In the genomic region with DNA sequence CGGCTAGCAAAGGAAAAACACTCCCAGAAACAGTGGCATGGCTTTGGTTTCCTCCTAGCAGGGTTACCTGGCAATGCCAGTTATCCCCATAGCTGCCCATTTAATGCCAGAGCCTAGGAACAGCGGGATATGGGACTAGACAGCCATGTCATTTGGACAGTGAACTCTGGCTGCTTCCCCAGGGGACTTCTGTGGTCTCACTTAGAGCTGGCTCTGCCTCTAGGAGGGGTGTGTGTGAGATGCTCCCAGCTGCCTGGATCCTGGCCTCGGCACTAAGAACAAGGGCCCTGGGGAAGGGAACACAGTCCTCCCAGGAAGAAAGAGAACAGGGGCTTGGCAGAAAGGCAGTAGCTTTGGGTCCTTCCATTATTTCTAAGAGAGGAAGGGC, we compare ENCODE assay signal across 9 mouse cellular contexts.
DNase-seq lines count a peak whose midpoint lies in the region; ATAC-seq and TF ChIP-seq lines count a peak whose summit lies in the region.
"Had no signal": no experiment of that assay in that cellular context is flagged by ENCODE, and none has a peak within 500 bp of the region (broad histone marks: within the 10 kb centered on the region; RNA-seq: fewer than 3 reads in every experiment).

No protein-coding gene starts in this region.

- H3K9ac ChIP-seq in heart, embryonic 14.5 days (ENCODE audit: low read length) = peak overlapping the region; percentile 69; the same call in 1 of the 2 replicates
- no peak overlapping the region for H3K9ac ChIP-seq in heart, adult 2 months (ENCODE audit: low read depth, low read length)
- peak overlapping the region; percentile 72 for H3K9ac ChIP-seq in forebrain, embryonic 15.5 days (replicated peaks)
- H3K9ac ChIP-seq in midbrain, embryonic 12.5 days (replicated peaks) = peak overlapping the region; percentile 77
- H3K9ac ChIP-seq: liver, embryonic 12.5 days had no signal

- H3K36me3 ChIP-seq in heart, embryonic 14.5 days (ENCODE audit: control insufficient read depth, insufficient read depth, low read length) = no peaks in the 10 kb centered on the region
- no peaks in the 10 kb centered on the region for H3K36me3 ChIP-seq in heart, adult 2 months (ENCODE audit: control insufficient read depth, insufficient read depth, low read length)
- H3K36me3 ChIP-seq in forebrain, embryonic 15.5 days = no peaks in the 10 kb centered on the region
- H3K36me3 ChIP-seq in midbrain, embryonic 12.5 days = peaks cover 6% of the 10 kb centered on the region; the same call in 1 of the 2 replicates
- H3K36me3 ChIP-seq: liver, embryonic 12.5 days had no signal

- H3K4me3 ChIP-seq in heart, embryonic 14.5 days (ENCODE audit: control insufficient read depth in 1 of 2, insufficient read depth in 1 of 2, low read depth in 1 of 2, low read length in 2 of 2) = peak overlapping the region; percentile 43 to 50
- H3K4me3 ChIP-seq in heart, adult 2 months = no peak overlapping the region
- H3K4me3 ChIP-seq in forebrain, embryonic 15.5 days = peak overlapping the region; percentile 53
- H3K4me3 ChIP-seq in midbrain, embryonic 12.5 days = peak overlapping the region; percentile 59
- H3K4me3 ChIP-seq: liver, embryonic 12.5 days had no signal

- TF ChIP-seq EP300 in heart, adult 2 months (IDR thresholded peaks at IDR 0.05; ENCODE audit: insufficient read depth, low read depth, low read length) = no peak

- no peak for TF ChIP-seq CTCF in heart, adult 2 months (IDR thresholded peaks at IDR 0.05)

- WGBS in heart, embryonic 14.5 days = 25% methylated on average over 3 of the region's 3 CpGs
- 26% methylated on average over 3 of the region's 3 CpGs for WGBS in heart, adult 2 months
- 8% methylated on average over 3 of the region's 3 CpGs for WGBS in forebrain, embryonic 15.5 days
- 9% methylated on average over 3 of the region's 3 CpGs for WGBS in midbrain, embryonic 12.5 days

- H3K4me1 ChIP-seq in heart, embryonic 14.5 days (ENCODE audit: control insufficient read depth in 2 of 2, insufficient read depth in 2 of 2, low read length in 2 of 2) = peaks cover 3 to 18% of the 10 kb centered on the region in 2 experiments; a peak in 3 of 4 replicates
- H3K4me1 ChIP-seq in heart, adult 2 months (ENCODE audit: control insufficient read depth, insufficient read depth, low read length) = peaks cover 21% of the 10 kb centered on the region
- peaks cover 45% of the 10 kb centered on the region for H3K4me1 ChIP-seq in forebrain, embryonic 15.5 days
- H3K4me1 ChIP-seq in midbrain, embryonic 12.5 days = peaks cover 65% of the 10 kb centered on the region

- no peaks in the 10 kb centered on the region for H3K9me3 ChIP-seq in heart, embryonic 14.5 days (ENCODE audit: control insufficient read depth, low read length)
- no peaks in the 10 kb centered on the region for H3K9me3 ChIP-seq in forebrain, embryonic 15.5 days
- H3K9me3 ChIP-seq in midbrain, embryonic 12.5 days = no peaks in the 10 kb centered on the region
- H3K9me3 ChIP-seq: liver, embryonic 12.5 days had no signal

- H3K4me2 ChIP-seq in heart, embryonic 14.5 days (ENCODE audit: low read length) = peak overlapping the region; percentile 65
- H3K4me2 ChIP-seq in forebrain, embryonic 15.5 days (replicated peaks) = peak overlapping the region; percentile 74
- peak overlapping the region; percentile 72 for H3K4me2 ChIP-seq in midbrain, embryonic 12.5 days (replicated peaks)

- H3K27ac ChIP-seq in heart, embryonic 14.5 days (replicated peaks in 1 of 2; ENCODE audit: control insufficient read depth in 1 of 2, insufficient read depth in 1 of 2, low read depth in 2 of 2, low read length in 2 of 2) = no peak overlapping the region
- H3K27ac ChIP-seq in heart, adult 2 months = no peak overlapping the region; the same call in 1 of the 2 replicates
- H3K27ac ChIP-seq in forebrain, embryonic 15.5 days (replicated peaks) = peak overlapping the region; percentile 94
- H3K27ac ChIP-seq in midbrain, embryonic 12.5 days (replicated peaks) = peak overlapping the region; percentile 96
- H3K27ac ChIP-seq: liver, embryonic 12.5 days had no signal

- no peaks in the 10 kb centered on the region; the same call in none of the 2 replicates for H3K79me2 ChIP-seq in heart, adult 2 months (replicated peaks; ENCODE audit: control insufficient read depth, insufficient read depth, low read length)

- intact Hi-C loops in heart, adult 2 months (cut with DNase I) = loop anchor here (2.0 kb wide), 1 partner anchor 42 kb away; no protein-coding TSS in a partner anchor

- no peak for DNase-seq in heart, adult 2 months
- peak; percentile 34 for DNase-seq in brain, embryonic 18.5 days (ENCODE audit: low read depth, low spot score)
- no peak for DNase-seq in adrenal gland, postnatal 25 days
- DNase-seq in yolk sac, embryonic 10.5 days (ENCODE audit: low spot score) = no peak

- no peak for TF ChIP-seq POLR2A in heart, adult 2 months (IDR thresholded peaks at IDR 0.05; ENCODE audit: insufficient read depth, low read depth, low read length)

- H3K27me3 ChIP-seq in heart, embryonic 14.5 days (ENCODE audit: control insufficient read depth, insufficient read depth, low read length) = 0 out of 2 replicates have a peak, but pooled peaks cover 4% of the 10 kb centered on the region
- no peaks in the 10 kb centered on the region for H3K27me3 ChIP-seq in heart, adult 2 months (ENCODE audit: control insufficient read depth, insufficient read depth, low read length)
- H3K27me3 ChIP-seq in forebrain, embryonic 15.5 days = no peaks in the 10 kb centered on the region
- no peaks in the 10 kb centered on the region for H3K27me3 ChIP-seq in midbrain, embryonic 12.5 days

- ATAC-seq in heart, embryonic 14.5 days (ENCODE audit: insufficient number of reproducible peaks, insufficient read depth, low FRiP score, low read depth) = no peak
- peak; percentile 35 for ATAC-seq in forebrain, embryonic 15.5 days (replicated peaks)
- peak; percentile 41 for ATAC-seq in midbrain, embryonic 12.5 days (ENCODE audit: low FRiP score, low read depth)
- ATAC-seq in activated CD4-positive, CD25-positive, alpha-beta regulatory T cell, adult 4 months = no peak
- ATAC-seq: liver, embryonic 12.5 days had no signal

Comparison
In these comparisons a context has a peak if more than half of its experiments do, and no peak if none do; other contexts are left out.
1. ATAC-seq: peak in forebrain, embryonic 15.5 days (single experiment) and midbrain, embryonic 12.5 days (single experiment); none in heart, embryonic 14.5 days (single experiment) and activated CD4-positive, CD25-positive, alpha-beta regulatory T cell, adult 4 months (single experiment).
2. H3K27ac ChIP-seq: peak in forebrain, embryonic 15.5 days (single experiment) and midbrain, embryonic 12.5 days (single experiment); none in heart, embryonic 14.5 days (0 of 2) and heart, adult 2 months (single experiment).
3. Peak in every context shown above with its lines, with median percentiles within 50 percentile points of each other: H3K4me2 ChIP-seq.